Mouse (Mus musculus): ENCODE measurements around the gene Rsph6a. TPM values are rescaled to one million over a fixed set of nuclear protein-coding genes. Genes with fewer than 3 reads are reported as not detected.

The Rsph6a gene
- polyA plus RNA-seq, 1 experiment from 2014 or later, result not detected

GRCm38 (mm10) chr7:19093174-19093521 lies 38.7 kb downstream of the Rsph6a start:
- H3K4me3 ChIP-seq (replicated peaks), result peak overlapping the region; percentile 85
- H3K9me3 ChIP-seq, result no peaks in the 10 kb centered on the region
- WGBS, result 0% methylated on average over 14 of the region's 15 CpGs
- H3K27ac ChIP-seq, result peak overlapping the region; percentile 94
- peaks cover 45% of the 10 kb centered on the region for H3K36me3 ChIP-seq
- peak overlapping the region; percentile 92 for H3K4me2 ChIP-seq
- H3K27me3 ChIP-seq, result peaks cover 18% of the 10 kb centered on the region
- peaks cover 43% of the 10 kb centered on the region for H3K4me1 ChIP-seq (replicated peaks)
- peak; percentile 11 for ATAC-seq (ENCODE audit: insufficient number of reproducible peaks, insufficient read depth, low FRiP score, low TSS enrichment, low read depth)
- H3K9ac ChIP-seq (replicated peaks), result peak overlapping the region; percentile 66

GRCm38 (mm10) chr7:19093537-19094385 lies 39.3 kb downstream of the Rsph6a start:
- Histone ChIP-seq H3K4me3 (replicated peaks) (peak overlapping the region; percentile 85), H3K9ac (replicated peaks) (peak overlapping the region; percentile 94), H3K9me3 (no peaks in the 10 kb centered on the region), H3K4me1 (replicated peaks) (peaks cover 46% of the 10 kb centered on the region), H3K4me2 (peak overlapping the region; percentile 92), H3K36me3 (peaks cover 39% of the 10 kb centered on the region), H3K27me3 (peaks cover 18% of the 10 kb centered on the region), H3K27ac (peak overlapping the region; percentile 98)
- WGBS, result under 1% methylated on average over 45 of the region's 45 CpGs
- peak; percentile 86 for ATAC-seq (ENCODE audit: insufficient number of reproducible peaks, insufficient read depth, low FRiP score, low TSS enrichment, low read depth)

GRCm38 (mm10) chr7:19094471-19094825 lies 40.0 kb downstream of the Rsph6a start, which contains the start of gene Six5:
TSS of gene Six5 (plus strand) at chr7:19094594.
- WGBS, result 3% methylated on average over 27 of the region's 36 CpGs
- peak within 1 kb of the TSS; percentile 94 for H3K9ac ChIP-seq (replicated peaks)
- H3K4me3 ChIP-seq (replicated peaks), result peak within 1 kb of the TSS; percentile 85
- peaks cover 33% of the 10 kb centered on the region for H3K36me3 ChIP-seq
- H3K4me1 ChIP-seq (replicated peaks), result peaks cover 46% of the 10 kb centered on the region
- ATAC-seq (ENCODE audit: insufficient number of reproducible peaks, insufficient read depth, low FRiP score, low TSS enrichment, low read depth), result no peak
- H3K4me2 ChIP-seq, result peak within 1 kb of the TSS; percentile 92
- H3K9me3 ChIP-seq, result no peaks in the 10 kb centered on the region
- H3K27me3 ChIP-seq, result peaks cover 18% of the 10 kb centered on the region
- H3K27ac ChIP-seq, result peak within 1 kb of the TSS; percentile 98

- H3K27me3 ChIP-seq, result peaks cover 18% of the 10 kb centered on the region
- H3K4me1 ChIP-seq (replicated peaks), result peaks cover 46% of the 10 kb centered on the region
- no peaks in the 10 kb centered on the region for H3K9me3 ChIP-seq
- peak overlapping the region; percentile 94 for H3K9ac ChIP-seq (replicated peaks)
- peak overlapping the region; percentile 85 for H3K4me3 ChIP-seq (replicated peaks)
- peak overlapping the region; percentile 98 for H3K27ac ChIP-seq
- H3K4me2 ChIP-seq, result peak overlapping the region; percentile 92
- H3K36me3 ChIP-seq, result peaks cover 26% of the 10 kb centered on the region
- ATAC-seq (ENCODE audit: insufficient number of reproducible peaks, insufficient read depth, low FRiP score, low TSS enrichment, low read depth), result no peak
- WGBS, result under 1% methylated on average over 77 of the region's 87 CpGs
These were observed 40.6 kb downstream of the Rsph6a start for GRCm38 (mm10) chr7:19094826-19095750.

GRCm38 (mm10) chr7:19095751-19096110 lies 41.2 kb downstream of the Rsph6a start:
- Histone ChIP-seq H3K36me3 (peaks cover 20% of the 10 kb centered on the region), H3K4me2 (peak overlapping the region; percentile 92), H3K9me3 (no peaks in the 10 kb centered on the region), H3K4me1 (replicated peaks) (peaks cover 46% of the 10 kb centered on the region), H3K27me3 (peaks cover 15% of the 10 kb centered on the region), H3K4me3 (replicated peaks) (peak overlapping the region; percentile 85), H3K27ac (peak overlapping the region; percentile 98), H3K9ac (replicated peaks) (peak overlapping the region; percentile 94)
- under 1% methylated on average over 19 of the region's 19 CpGs for WGBS
- peak; percentile 18 for ATAC-seq (ENCODE audit: insufficient number of reproducible peaks, insufficient read depth, low FRiP score, low TSS enrichment, low read depth)

GRCm38 (mm10) chr7:19096421-19096976 lies 42.0 kb downstream of the Rsph6a start:
- peaks cover 15% of the 10 kb centered on the region for H3K36me3 ChIP-seq
- peaks cover 7% of the 10 kb centered on the region; the same call in 1 of the 2 replicates for H3K27me3 ChIP-seq
- H3K4me1 ChIP-seq (replicated peaks), result peaks cover 43% of the 10 kb centered on the region
- H3K4me2 ChIP-seq, result peak overlapping the region; percentile 92
- 55% methylated on average over 5 of the region's 5 CpGs for WGBS
- H3K27ac ChIP-seq, result peak overlapping the region; percentile 98
- H3K9ac ChIP-seq (replicated peaks), result peak overlapping the region; percentile 94
- no peaks in the 10 kb centered on the region for H3K9me3 ChIP-seq
- no peak for ATAC-seq (ENCODE audit: insufficient number of reproducible peaks, insufficient read depth, low FRiP score, low TSS enrichment, low read depth)
- peak overlapping the region; percentile 85 for H3K4me3 ChIP-seq (replicated peaks)

- Histone ChIP-seq H3K4me3 (replicated peaks) (peak overlapping the region; percentile 85; the same call in 1 of the 2 replicates), H3K4me2 (peak overlapping the region; percentile 92; the same call in 1 of the 2 replicates)
- WGBS, result 53% methylated on average over 2 of the region's 2 CpGs
These were observed 42.7 kb downstream of the Rsph6a start for GRCm38 (mm10) chr7:19097217-19097616.

GRCm38 (mm10) chr7:19097863-19098262 lies 43.4 kb downstream of the Rsph6a start:
- H3K4me3 ChIP-seq (replicated peaks), result no peak overlapping the region

More at GRCm38 (mm10) chr7:19097217-19097616, 42.7 kb downstream of the Rsph6a start:
- no peaks in the 10 kb centered on the region for H3K27me3 ChIP-seq
- no peak overlapping the region for H3K27ac ChIP-seq
- H3K9ac ChIP-seq (replicated peaks), result peak overlapping the region; percentile 94; the same call in 1 of the 2 replicates
- H3K9me3 ChIP-seq, result no peaks in the 10 kb centered on the region
- H3K4me1 ChIP-seq (replicated peaks), result peaks cover 36% of the 10 kb centered on the region
- ATAC-seq (ENCODE audit: insufficient number of reproducible peaks, insufficient read depth, low FRiP score, low TSS enrichment, low read depth), result no peak
- H3K36me3 ChIP-seq, result peaks cover 15% of the 10 kb centered on the region

GRCm38 (mm10) chr7:19098811-19099210 lies 44.3 kb downstream of the Rsph6a start:
- Histone ChIP-seq H3K4me1 (replicated peaks) (peaks cover 23% of the 10 kb centered on the region), H3K27ac (no peak overlapping the region), H3K36me3 (peaks cover 15% of the 10 kb centered on the region), H3K4me2 (no peak overlapping the region), H3K9ac (replicated peaks) (no peak overlapping the region), H3K4me3 (replicated peaks) (no peak overlapping the region), H3K9me3 (no peaks in the 10 kb centered on the region), H3K27me3 (no peaks in the 10 kb centered on the region)
- WGBS, result 66% methylated on average over 7 of the region's 7 CpGs
- ATAC-seq (ENCODE audit: insufficient number of reproducible peaks, insufficient read depth, low FRiP score, low TSS enrichment, low read depth), result no peak

More at GRCm38 (mm10) chr7:19097863-19098262, 43.4 kb downstream of the Rsph6a start:
- H3K36me3 ChIP-seq, result peaks cover 15% of the 10 kb centered on the region
- no peak for ATAC-seq (ENCODE audit: insufficient number of reproducible peaks, insufficient read depth, low FRiP score, low TSS enrichment, low read depth)
- H3K27me3 ChIP-seq, result no peaks in the 10 kb centered on the region
- no peaks in the 10 kb centered on the region for H3K9me3 ChIP-seq
- no peak overlapping the region for H3K27ac ChIP-seq
- peaks cover 29% of the 10 kb centered on the region for H3K4me1 ChIP-seq (replicated peaks)
- 0 out of 2 replicates have a peak overlapping the region, but pooled peaks have one; percentile 92 for H3K4me2 ChIP-seq
- no peak overlapping the region for H3K9ac ChIP-seq (replicated peaks)

GRCm38 (mm10) chr7:19100290-19100689 lies 45.8 kb downstream of the Rsph6a start:
- WGBS, result 92% methylated on average over 1 of the region's 1 CpGs
- H3K27me3 ChIP-seq, result no peaks in the 10 kb centered on the region
- H3K9me3 ChIP-seq, result no peaks in the 10 kb centered on the region
- peaks cover 15% of the 10 kb centered on the region for H3K36me3 ChIP-seq
- H3K4me1 ChIP-seq (replicated peaks), result peaks cover 23% of the 10 kb centered on the region
- H3K27ac ChIP-seq, result no peak overlapping the region
- no peak overlapping the region for H3K9ac ChIP-seq (replicated peaks)
- ATAC-seq (ENCODE audit: insufficient number of reproducible peaks, insufficient read depth, low FRiP score, low TSS enrichment, low read depth), result no peak
- H3K4me2 ChIP-seq, result no peak overlapping the region
- no peak overlapping the region for H3K4me3 ChIP-seq (replicated peaks)

- ATAC-seq (ENCODE audit: insufficient number of reproducible peaks, insufficient read depth, low FRiP score, low TSS enrichment, low read depth), result no peak
- Histone ChIP-seq H3K4me1 (replicated peaks) (no peaks in the 10 kb centered on the region), H3K4me2 (no peak overlapping the region), H3K9me3 (no peaks in the 10 kb centered on the region), H3K27me3 (no peaks in the 10 kb centered on the region), H3K4me3 (replicated peaks) (no peak overlapping the region), H3K36me3 (no peaks in the 10 kb centered on the region), H3K9ac (replicated peaks) (no peak overlapping the region), H3K27ac (no peak overlapping the region)
These were observed 49.3 kb downstream of the Rsph6a start for GRCm38 (mm10) chr7:19103741-19104140.
